Mouse (Mus musculus) ES-E14 (cell line): ENCODE results near the gene Armt1.

Experiments
- CHD2 ChIP-seq: IDR thresholded peaks from 2 replicates; pipeline ENCODE4 v1.6.1; 2014; ENCODE audit warnings: mild to moderate bottlenecking, low read depth, low read length, inconsistent platforms
- HCFC1 ChIP-seq: IDR thresholded peaks from 2 replicates; pipeline ENCODE4 v1.6.1; 2012; ENCODE audit warnings: low read length, inconsistent platforms, borderline replicate concordance; ENCODE audit not compliant: insufficient read depth
- MAFK ChIP-seq: IDR thresholded peaks from 2 replicates; pipeline ENCODE4 v1.6.1; 2014; ENCODE audit warnings: mild to moderate bottlenecking, low read depth, low read length, inconsistent platforms; ENCODE audit not compliant: insufficient read depth
- ZC3H11A ChIP-seq: IDR thresholded peaks from 2 replicates; pipeline ENCODE4 v1.6.1; 2012; ENCODE audit warnings: low read depth, mild to moderate bottlenecking, inconsistent platforms, low read length, borderline replicate concordance
- ZNF384 ChIP-seq: IDR thresholded peaks from 2 replicates; pipeline ENCODE4 v1.6.1; 2012; ENCODE audit warnings: low read depth, low read length, inconsistent platforms

DNA sequence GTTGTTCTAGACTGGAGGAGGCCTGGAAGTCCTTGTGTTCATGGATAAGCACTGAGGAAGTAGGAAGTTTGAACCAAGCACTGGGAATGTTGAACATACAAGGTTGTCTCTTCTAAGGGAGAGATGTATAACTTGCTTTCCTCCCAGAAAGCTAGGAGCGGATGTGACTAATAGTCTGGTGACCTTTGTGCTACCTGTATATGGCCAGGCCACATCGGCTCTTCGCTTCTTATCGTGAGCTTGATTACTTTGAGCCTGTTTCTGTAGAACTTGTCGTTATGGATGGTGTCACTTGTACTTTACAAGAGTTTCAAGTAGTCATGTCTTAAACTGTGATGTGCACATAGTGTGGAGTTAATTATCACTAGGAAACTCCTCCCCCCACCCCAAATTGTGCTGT, 44.3 kb downstream of the Armt1 start:
- no peak for TF ChIP-seq MAFK
- TF ChIP-seq CHD2: no peak
- TF ChIP-seq ZC3H11A: no peak
- no peak for TF ChIP-seq HCFC1
- no peak for TF ChIP-seq ZNF384
